Mouse (Mus musculus): Measurements from ENCODE around the gene Rccd1. TPM values are rescaled to one million over a fixed set of nuclear protein-coding genes. Genes with fewer than 3 reads are reported as not detected.

Gene Rccd1
- 16.9 and 20.2 TPM in 2 replicates for polyA plus RNA-seq (2014; fragmentation: Nextera tagmentation; extraction: Ambion mirVana)

DNA sequence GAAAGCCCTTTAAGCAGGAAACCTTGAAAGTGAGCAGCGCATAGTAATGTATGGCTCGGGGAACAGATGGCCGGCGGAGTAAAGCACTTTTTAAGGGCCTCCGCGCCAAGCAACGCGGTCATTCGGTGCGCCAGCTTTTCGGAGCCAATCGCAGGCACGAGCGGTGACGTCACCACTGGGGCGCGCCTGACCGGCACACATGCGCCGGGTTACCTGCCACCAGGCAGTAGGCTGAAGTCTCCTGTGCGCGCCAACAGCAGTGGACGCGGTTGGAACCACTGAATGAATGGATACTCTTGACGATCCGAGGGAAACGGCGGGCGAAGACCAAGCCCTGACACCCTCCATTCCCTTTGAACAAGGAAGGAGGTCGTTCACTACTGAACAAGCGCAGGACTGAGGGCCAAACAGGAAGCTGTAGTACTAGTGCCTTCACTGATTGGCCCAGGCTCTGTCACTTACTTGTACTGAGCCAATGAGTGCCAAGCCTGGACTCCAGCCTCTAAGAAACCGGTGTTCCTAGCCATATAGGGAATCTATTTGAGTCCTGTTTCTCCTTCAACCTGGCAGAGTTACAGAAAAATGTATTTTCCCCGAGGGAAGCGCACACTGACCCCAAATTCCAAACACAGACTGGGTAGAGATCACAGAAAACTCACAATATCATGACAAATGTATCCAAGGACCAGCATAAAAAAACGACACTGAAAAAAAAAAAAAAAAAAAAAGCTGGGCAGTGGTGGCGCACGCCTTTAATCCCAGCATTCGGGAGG lies at the start of gene Rccd1:
Rccd1 (minus strand) TSS at position 412 of the 773 bp plus-strand sequence.
- H3K9me3 ChIP-seq (ENCODE audit: control insufficient read depth, low read length) = no peaks in the 10 kb centered on the region
- ATAC-seq (replicated peaks; ENCODE audit: low FRiP score) = peak; percentile 99
- peak; percentile 96 for DNase-seq (ENCODE audit: low spot score)
- WGBS = 2% methylated on average over 38 of the region's 38 CpGs
- no peaks in the 10 kb centered on the region for H3K27me3 ChIP-seq (ENCODE audit: control insufficient read depth, insufficient read depth, low read length)
- peak within 1 kb of the TSS; percentile 74 for H3K9ac ChIP-seq (ENCODE audit: low read length)
- H3K4me2 ChIP-seq (ENCODE audit: low read depth, low read length, severe bottlenecking) = peak within 1 kb of the TSS; percentile 76
- peak within 1 kb of the TSS; percentile 53 for H3K4me3 ChIP-seq (ENCODE audit: low read depth, low read length)
- peak within 1 kb of the TSS; percentile 66; the same call in 1 of the 2 replicates for H3K27ac ChIP-seq (ENCODE audit: low read depth, low read length)
- peaks cover 9% of the 10 kb centered on the region; the same call in 1 of the 2 replicates for H3K36me3 ChIP-seq (ENCODE audit: control insufficient read depth, insufficient read depth, low read length)
- H3K4me1 ChIP-seq (replicated peaks; ENCODE audit: control insufficient read depth, insufficient read depth, low read length) = 0 out of 2 replicates have a peak, but pooled peaks cover 5% of the 10 kb centered on the region

DNA sequence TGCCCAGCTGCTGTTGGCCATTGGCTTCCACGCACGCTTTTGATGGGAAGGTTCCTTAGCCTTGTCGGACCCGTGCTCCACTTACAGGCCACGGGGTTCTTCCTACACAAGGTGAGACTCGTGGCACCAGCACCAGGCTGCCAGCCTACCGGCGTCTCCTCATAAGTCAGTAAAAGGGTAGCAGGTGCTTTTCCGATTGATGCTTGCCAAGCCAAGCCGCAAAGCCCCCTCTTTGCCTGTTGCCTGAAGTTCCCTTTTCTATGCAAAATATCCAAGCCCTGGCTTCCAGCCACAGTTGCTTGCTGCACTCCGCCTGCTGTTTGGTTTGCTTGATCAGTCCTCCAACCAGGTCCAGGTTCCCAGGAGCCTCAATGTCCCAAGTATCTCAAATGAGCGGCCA lies 49.6 kb upstream of the Rccd1 start:
- ATAC-seq (replicated peaks; ENCODE audit: low FRiP score) (no peak), DNase-seq (ENCODE audit: low spot score) (no peak)
- Histone ChIP-seq H3K27me3 (ENCODE audit: control insufficient read depth, insufficient read depth, low read length) (no peaks in the 10 kb centered on the region), H3K4me2 (ENCODE audit: low read depth, low read length, severe bottlenecking) (no peak overlapping the region), H3K9ac (ENCODE audit: low read length) (no peak overlapping the region), H3K9me3 (ENCODE audit: control insufficient read depth, low read length) (no peaks in the 10 kb centered on the region), H3K27ac (ENCODE audit: low read depth, low read length) (no peak overlapping the region), H3K4me1 (replicated peaks; ENCODE audit: control insufficient read depth, insufficient read depth, low read length) (peaks cover 10% of the 10 kb centered on the region; the same call in 1 of the 2 replicates), H3K4me3 (ENCODE audit: low read depth, low read length) (no peak overlapping the region), H3K36me3 (ENCODE audit: control insufficient read depth, insufficient read depth, low read length) (no peaks in the 10 kb centered on the region)
- 89% methylated on average over 12 of the region's 12 CpGs for WGBS

DNA sequence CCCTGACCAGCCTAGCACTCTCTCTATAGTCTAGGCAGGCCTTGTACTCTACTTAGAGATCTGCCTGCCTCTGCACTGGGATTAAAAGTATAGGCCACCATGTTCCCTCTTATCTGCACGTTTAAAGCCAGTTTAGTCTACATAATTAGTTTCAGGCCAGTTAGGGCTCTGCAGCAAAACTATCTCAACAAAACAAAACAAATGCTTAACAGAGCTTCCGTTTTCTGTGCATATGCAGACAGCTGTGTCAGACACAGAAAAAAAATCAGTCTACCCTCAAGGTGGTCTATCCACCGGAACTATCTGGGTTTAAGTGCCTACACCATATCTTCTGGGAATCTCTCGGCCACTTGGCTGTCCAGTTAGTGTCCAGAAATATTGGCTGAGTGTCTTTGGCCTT lies 49.1 kb upstream of the Rccd1 start:
- Histone ChIP-seq H3K27ac (ENCODE audit: low read depth, low read length) (no peak overlapping the region), H3K4me2 (ENCODE audit: low read depth, low read length, severe bottlenecking) (no peak overlapping the region), H3K9me3 (ENCODE audit: control insufficient read depth, low read length) (no peaks in the 10 kb centered on the region), H3K4me3 (ENCODE audit: low read depth, low read length) (no peak overlapping the region), H3K4me1 (replicated peaks; ENCODE audit: control insufficient read depth, insufficient read depth, low read length) (peaks cover 10% of the 10 kb centered on the region; the same call in 1 of the 2 replicates), H3K36me3 (ENCODE audit: control insufficient read depth, insufficient read depth, low read length) (no peaks in the 10 kb centered on the region; the same call in 1 of the 2 replicates), H3K27me3 (ENCODE audit: control insufficient read depth, insufficient read depth, low read length) (no peaks in the 10 kb centered on the region), H3K9ac (ENCODE audit: low read length) (no peak overlapping the region)
- 84% methylated on average over 4 of the region's 4 CpGs for WGBS
- ATAC-seq (replicated peaks; ENCODE audit: low FRiP score) (no peak), DNase-seq (ENCODE audit: low spot score) (no peak)

DNA sequence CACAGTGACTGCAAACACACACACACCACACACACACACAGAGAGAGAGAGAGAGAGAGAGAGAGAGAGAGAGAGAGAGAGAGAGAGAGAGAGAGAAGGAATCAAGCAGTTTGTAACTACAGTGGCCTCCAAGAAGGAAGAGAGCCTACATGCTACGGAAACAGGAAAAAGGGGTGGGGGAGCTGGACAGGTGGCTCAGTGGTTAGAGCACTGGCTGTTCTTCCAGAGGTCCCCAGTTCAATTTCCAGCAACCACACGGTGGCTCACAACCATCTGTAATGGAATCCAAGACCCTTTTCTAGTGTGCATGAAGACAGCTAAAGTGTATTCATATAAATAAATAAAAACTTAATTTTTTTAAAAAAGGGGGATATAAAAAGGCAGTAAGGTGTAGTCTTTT lies 48.4 kb upstream of the Rccd1 start:
- H3K27me3 ChIP-seq (ENCODE audit: control insufficient read depth, insufficient read depth, low read length) = no peaks in the 10 kb centered on the region
- no peak for ATAC-seq (replicated peaks; ENCODE audit: low FRiP score)
- H3K4me3 ChIP-seq (ENCODE audit: low read depth, low read length) = no peak overlapping the region
- DNase-seq (ENCODE audit: low spot score) = no peak
- H3K9ac ChIP-seq (ENCODE audit: low read length) = no peak overlapping the region
- H3K36me3 ChIP-seq (ENCODE audit: control insufficient read depth, insufficient read depth, low read length) = no peaks in the 10 kb centered on the region; the same call in 1 of the 2 replicates
- H3K27ac ChIP-seq (ENCODE audit: low read depth, low read length) = no peak overlapping the region
- H3K4me1 ChIP-seq (replicated peaks; ENCODE audit: control insufficient read depth, insufficient read depth, low read length) = peaks cover 10% of the 10 kb centered on the region; the same call in 1 of the 2 replicates
- H3K9me3 ChIP-seq (ENCODE audit: control insufficient read depth, low read length) = no peaks in the 10 kb centered on the region
- WGBS = 60% methylated on average over 2 of the region's 2 CpGs
- H3K4me2 ChIP-seq (ENCODE audit: low read depth, low read length, severe bottlenecking) = no peak overlapping the region

DNA sequence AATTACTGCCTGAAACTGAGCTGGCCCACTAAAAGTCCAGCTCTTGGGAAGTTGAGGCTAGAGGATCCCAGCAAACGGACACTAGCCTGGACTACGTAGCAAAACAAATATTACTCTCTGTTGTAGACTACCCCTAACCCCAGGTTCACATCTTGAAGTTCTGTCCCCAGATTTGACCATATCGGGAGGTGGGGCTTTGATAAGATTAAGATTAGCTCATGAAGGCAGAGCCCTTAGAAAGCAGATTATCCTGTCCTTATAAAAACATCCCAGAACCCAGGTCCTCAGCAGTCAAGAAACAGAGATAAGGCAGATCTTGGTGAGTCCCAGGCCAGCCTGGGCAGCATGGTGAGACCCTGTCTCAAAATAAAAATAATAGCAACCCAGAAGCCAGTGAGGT lies 47.9 kb upstream of the Rccd1 start:
- Histone ChIP-seq H3K27me3 (ENCODE audit: control insufficient read depth, insufficient read depth, low read length) (no peaks in the 10 kb centered on the region), H3K9me3 (ENCODE audit: control insufficient read depth, low read length) (no peaks in the 10 kb centered on the region), H3K4me2 (ENCODE audit: low read depth, low read length, severe bottlenecking) (no peak overlapping the region), H3K27ac (ENCODE audit: low read depth, low read length) (no peak overlapping the region), H3K9ac (ENCODE audit: low read length) (no peak overlapping the region), H3K36me3 (ENCODE audit: control insufficient read depth, insufficient read depth, low read length) (peaks cover under 1% of the 10 kb centered on the region; the same call in 1 of the 2 replicates), H3K4me1 (replicated peaks; ENCODE audit: control insufficient read depth, insufficient read depth, low read length) (peaks cover 10% of the 10 kb centered on the region; the same call in 1 of the 2 replicates), H3K4me3 (ENCODE audit: low read depth, low read length) (no peak overlapping the region)
- no peak for ATAC-seq (replicated peaks; ENCODE audit: low FRiP score)
- 89% methylated on average over 3 of the region's 3 CpGs for WGBS
- DNase-seq (ENCODE audit: low spot score) = no peak

DNA sequence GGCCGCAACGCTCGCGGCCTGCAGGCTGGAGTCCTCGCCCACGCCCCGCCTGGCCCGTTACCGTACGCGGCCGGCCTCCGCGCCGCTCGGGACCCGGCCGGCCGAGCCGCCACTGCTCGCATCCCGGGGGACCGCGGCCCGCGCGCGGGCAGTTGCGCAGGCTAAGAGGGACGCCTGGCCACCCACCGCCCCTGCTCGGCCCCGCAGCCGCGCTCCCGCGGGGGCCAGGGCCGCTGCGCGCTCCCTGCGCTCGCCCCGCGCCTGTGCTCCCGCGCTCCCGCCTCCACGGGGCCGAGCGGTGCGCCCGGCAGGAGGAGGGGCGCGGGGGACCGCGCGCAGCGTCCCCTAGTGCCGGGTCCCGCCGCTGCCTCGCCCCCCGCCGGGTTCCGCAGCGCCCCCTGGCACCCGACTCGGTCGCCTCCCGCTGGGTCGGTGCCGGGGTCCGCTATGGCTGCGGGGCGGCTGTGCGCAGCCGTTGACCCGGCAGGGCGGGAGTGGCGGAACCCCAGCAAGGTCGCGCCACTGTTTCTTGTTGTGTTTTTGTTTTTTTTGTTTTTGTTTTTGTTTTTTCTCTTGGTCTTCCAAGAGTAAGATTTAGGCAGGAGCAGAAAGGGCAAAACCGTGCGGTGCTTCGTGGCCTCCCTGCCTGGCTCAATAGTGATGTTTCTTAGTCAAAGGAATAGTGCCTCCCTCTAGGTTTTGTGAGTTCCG lies 46.9 kb upstream of the Rccd1 start, which contains the start of gene Man2a2:
Man2a2 (minus strand) TSS at position 335 of the 711 bp plus-strand sequence.
- Histone ChIP-seq H3K4me2 (ENCODE audit: low read depth, low read length, severe bottlenecking) (peak within 1 kb of the TSS; percentile 83), H3K9me3 (ENCODE audit: control insufficient read depth, low read length) (no peaks in the 10 kb centered on the region), H3K36me3 (ENCODE audit: control insufficient read depth, insufficient read depth, low read length) (peaks cover 6% of the 10 kb centered on the region; the same call in 1 of the 2 replicates), H3K27ac (ENCODE audit: low read depth, low read length) (peak within 1 kb of the TSS; percentile 12; the same call in 1 of the 2 replicates), H3K4me3 (ENCODE audit: low read depth, low read length) (peak within 1 kb of the TSS; percentile 94), H3K27me3 (ENCODE audit: control insufficient read depth, insufficient read depth, low read length) (no peaks in the 10 kb centered on the region), H3K9ac (ENCODE audit: low read length) (peak within 1 kb of the TSS; percentile 88), H3K4me1 (replicated peaks; ENCODE audit: control insufficient read depth, insufficient read depth, low read length) (peaks cover 10% of the 10 kb centered on the region; the same call in 1 of the 2 replicates)
- WGBS = 1% methylated on average over 35 of the region's 86 CpGs
- DNase-seq (ENCODE audit: low spot score) (peak; percentile 86), ATAC-seq (replicated peaks; ENCODE audit: low FRiP score) (peak; percentile 64)

DNA sequence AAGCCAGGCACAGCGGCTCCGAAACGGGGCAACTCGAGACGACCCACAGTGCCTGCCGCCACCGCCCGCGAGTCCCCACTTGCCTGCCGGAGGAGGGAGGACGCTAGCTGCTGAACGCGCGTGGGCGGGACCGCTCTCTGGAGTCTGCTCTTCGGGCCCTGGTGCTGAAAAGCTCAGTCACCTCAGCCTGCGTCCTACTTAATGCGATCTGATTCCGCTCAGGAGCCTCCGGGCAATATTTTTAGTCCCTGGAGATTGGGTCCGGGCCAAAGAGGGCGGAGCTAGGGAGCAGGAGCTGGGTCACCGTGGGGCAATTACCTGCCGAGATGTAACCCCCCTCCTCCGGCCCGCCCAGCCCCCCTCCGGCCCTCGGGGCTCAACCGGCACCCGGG lies 46.4 kb upstream of the Rccd1 start:
- WGBS = 0% methylated on average over 30 of the region's 31 CpGs
- H3K27me3 ChIP-seq (ENCODE audit: control insufficient read depth, insufficient read depth, low read length) = no peaks in the 10 kb centered on the region
- ATAC-seq (replicated peaks; ENCODE audit: low FRiP score) (peak; percentile 67), DNase-seq (ENCODE audit: low spot score) (peak; percentile 81)
- H3K36me3 ChIP-seq (ENCODE audit: control insufficient read depth, insufficient read depth, low read length) = peaks cover 6% of the 10 kb centered on the region; the same call in 1 of the 2 replicates
- H3K9me3 ChIP-seq (ENCODE audit: control insufficient read depth, low read length) = no peaks in the 10 kb centered on the region
- peak overlapping the region; percentile 94 for H3K4me3 ChIP-seq (ENCODE audit: low read depth, low read length)
- peaks cover 10% of the 10 kb centered on the region; the same call in 1 of the 2 replicates for H3K4me1 ChIP-seq (replicated peaks; ENCODE audit: control insufficient read depth, insufficient read depth, low read length)
- peak overlapping the region; percentile 83 for H3K4me2 ChIP-seq (ENCODE audit: low read depth, low read length, severe bottlenecking)
- H3K27ac ChIP-seq (ENCODE audit: low read depth, low read length) = peak overlapping the region; percentile 12; the same call in 1 of the 2 replicates
- peak overlapping the region; percentile 88 for H3K9ac ChIP-seq (ENCODE audit: low read length)

DNA sequence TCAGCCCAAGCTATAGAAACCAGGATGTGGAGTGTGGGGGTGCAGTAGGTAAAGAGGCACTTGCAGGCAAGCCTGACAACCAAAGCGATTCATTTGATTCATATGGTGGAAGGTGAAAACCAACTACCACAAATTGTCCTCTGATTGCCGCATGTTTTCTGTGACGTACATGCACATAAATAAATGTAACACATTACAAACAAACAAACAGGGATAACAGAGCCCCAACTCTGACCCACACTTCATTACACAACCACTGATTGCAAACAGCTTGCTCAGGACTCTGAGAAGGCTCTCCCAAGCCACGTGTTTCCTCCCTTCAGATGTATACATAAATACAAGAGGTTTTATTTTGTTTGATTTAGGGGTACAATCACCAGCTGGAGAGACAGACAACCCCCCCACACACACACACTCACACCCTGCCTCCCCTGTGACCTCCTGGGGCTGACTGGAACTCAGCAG lies 45.7 kb upstream of the Rccd1 start:
- no peaks in the 10 kb centered on the region for H3K27me3 ChIP-seq (ENCODE audit: control insufficient read depth, insufficient read depth, low read length)
- peak overlapping the region; percentile 88 for H3K9ac ChIP-seq (ENCODE audit: low read length)
- no peak overlapping the region for H3K27ac ChIP-seq (ENCODE audit: low read depth, low read length)
- ATAC-seq (replicated peaks; ENCODE audit: low FRiP score) = no peak
- H3K4me2 ChIP-seq (ENCODE audit: low read depth, low read length, severe bottlenecking) = peak overlapping the region; percentile 83
- DNase-seq (ENCODE audit: low spot score) = no peak
- H3K9me3 ChIP-seq (ENCODE audit: control insufficient read depth, low read length) = no peaks in the 10 kb centered on the region
- 62% methylated on average over 4 of the region's 4 CpGs for WGBS
- peaks cover 10% of the 10 kb centered on the region; the same call in 1 of the 2 replicates for H3K4me1 ChIP-seq (replicated peaks; ENCODE audit: control insufficient read depth, insufficient read depth, low read length)
- H3K4me3 ChIP-seq (ENCODE audit: low read depth, low read length) = peak overlapping the region; percentile 94
- peaks cover 6% of the 10 kb centered on the region; the same call in 1 of the 2 replicates for H3K36me3 ChIP-seq (ENCODE audit: control insufficient read depth, insufficient read depth, low read length)

Data from forebrain, embryonic 11.5 days (tissue).